Mouse (Mus musculus) lung, embryonic 14.5 days (tissue): ENCODE data around the gene Mthfsd. TPM values are rescaled to one million over a fixed set of nuclear protein-coding genes. Genes with fewer than 3 reads are reported as not detected.
A peak's percentile ranks its signal among the peaks of the same experiment; 100 is the strongest.

Source experiments
- ATAC-seq: fragments of 200-750 bp; cut with Nextera tagmentation; 2 replicates; pipeline ENCODE4 v1.8.0; 2017; ENCODE audit warnings: mild to moderate bottlenecking, moderate TSS enrichment, moderate library complexity; ENCODE audit not compliant: insufficient read depth
- DNase-seq: peaks from one replicate; pipeline ENCODE4 v3.0.0-alpha.2; 2015
- H3K27ac ChIP-seq: fragments of 300-500 bp; sonication (generic); 2 replicates; pipeline ENCODE4 v1.5.1; 2014; ENCODE audit warnings: low read depth, mild to moderate bottlenecking, moderate library complexity
- H3K27me3 ChIP-seq: fragments of 300-500 bp; sonication (generic); 2 replicates; pipeline ENCODE4 v1.6.1; 2014; ENCODE audit warnings: low read length, control low read depth; ENCODE audit not compliant: insufficient read depth
- H3K36me3 ChIP-seq: fragments of 300-500 bp; sonication (generic); 2 replicates; pipeline ENCODE4 v1.6.1; 2014; ENCODE audit warnings: control low read depth; ENCODE audit not compliant: insufficient read depth
- H3K4me1 ChIP-seq: fragments of 300-500 bp; sonication (generic); 2 replicates; pipeline ENCODE4 v1.6.1; 2014; ENCODE audit warnings: antibody characterized with exemption, control low read depth; ENCODE audit not compliant: insufficient read depth
- H3K4me2 ChIP-seq: fragments of 300-500 bp; sonication (generic); 2 replicates; pipeline ENCODE4 v1.6.1; 2014; ENCODE audit warnings: mild to moderate bottlenecking
- H3K4me3 ChIP-seq: fragments of 300-500 bp; sonication (generic); 2 replicates; pipeline ENCODE4 v1.5.1; 2014; ENCODE audit warnings: low read depth, low read length
- H3K9ac ChIP-seq: fragments of 300-500 bp; sonication (generic); 2 replicates; pipeline ENCODE4 v1.6.1; 2014
- H3K9me3 ChIP-seq: fragments of 300-500 bp; sonication (generic); 2 replicates; pipeline ENCODE4 v1.6.1; 2016; ENCODE audit warnings: low read depth, low read length, control low read depth
- CTCF ChIP-seq: IDR thresholded peaks from 2 replicates; pipeline ENCODE4 v1.5.1; 2016; ENCODE audit warnings: antibody characterized with exemption, low read depth
- WGBS: fragments of 180-500 bp; shearing (Covaris S2); extraction: QIAGEN DNeasy Blood & Tissue Kit; methylation state at CpG from one replicate; pipeline ENCODE4 v1.1.7; 2014; 5-methylcytosine and 5-hydroxymethylcytosine counted together
- polyA plus RNA-seq: library from polyadenylated mRNA; unstranded; fragments of >200 nt; fragmentation: Nextera tagmentation; extraction: Ambion mirVana; gene quantifications from 2 replicates; pipeline ENCODE4 v1.2.1, GENCODE M21; 2014

The Mthfsd gene
- polyA plus RNA-seq, 1 experiment from 2014 or later: 63.1 TPM

DNA sequence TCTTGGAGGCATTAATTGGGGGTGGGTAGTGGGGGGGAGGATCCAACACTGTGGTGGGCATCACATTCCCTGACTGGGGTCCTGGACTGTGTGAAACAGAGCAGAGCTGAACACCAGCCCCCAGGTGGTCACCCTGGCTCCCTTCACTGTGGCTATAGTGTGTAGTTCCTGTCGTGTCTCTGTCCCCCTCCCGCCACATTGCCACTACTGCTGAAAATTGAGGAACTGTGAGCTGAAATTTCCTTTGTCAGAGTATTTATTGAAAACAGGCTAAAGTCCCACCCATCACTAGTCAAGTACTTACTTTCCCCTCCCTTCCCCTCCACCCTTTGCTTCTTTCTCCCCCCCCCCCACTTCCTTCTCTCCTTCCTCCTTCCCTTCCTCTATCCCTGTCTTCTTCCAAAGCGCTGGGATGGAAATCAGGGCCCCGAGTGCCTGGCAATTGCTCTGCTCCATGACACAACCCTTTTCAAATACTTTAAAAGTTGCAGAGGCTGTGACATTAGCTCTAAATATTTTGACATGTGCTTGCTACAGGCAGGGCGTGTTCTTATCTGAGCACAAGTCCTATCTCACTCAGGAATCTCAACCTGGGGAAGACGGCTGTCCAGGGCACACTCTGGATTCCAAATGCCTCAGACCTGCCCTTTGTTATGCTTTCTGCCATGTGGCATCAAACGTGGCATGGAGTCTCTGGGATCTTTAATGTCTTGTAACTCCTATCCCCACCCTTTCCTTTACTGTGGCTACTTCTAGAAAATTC is 3.1 kb upstream of the Mthfsd start:
- WGBS: 21% methylated on average over 7 of the region's 7 CpGs
- H3K27ac ChIP-seq: no peak overlapping the region
- H3K4me2 ChIP-seq: no peak overlapping the region
- no peak overlapping the region for H3K4me3 ChIP-seq
- no peaks in the 10 kb centered on the region for H3K9me3 ChIP-seq
- H3K9ac ChIP-seq: no peak overlapping the region
- H3K36me3 ChIP-seq: peaks cover 2% of the 10 kb centered on the region; the same call in 1 of the 2 replicates
- DNase-seq (no peak), ATAC-seq (no peak)
- H3K4me1 ChIP-seq: peaks cover 5% of the 10 kb centered on the region; the same call in 1 of the 2 replicates
- H3K27me3 ChIP-seq: peaks cover 27% of the 10 kb centered on the region
- TF ChIP-seq CTCF: no peak

GRCm38 (mm10) chr8:121108657-121109056 is 465 bp upstream of the Mthfsd start:
- Histone ChIP-seq H3K27ac (no peak overlapping the region), H3K4me3 (peak overlapping the region; percentile 73), H3K9me3 (no peaks in the 10 kb centered on the region), H3K36me3 (peaks cover 18% of the 10 kb centered on the region), H3K4me2 (peak overlapping the region; percentile 84), H3K4me1 (peaks cover 5% of the 10 kb centered on the region; the same call in 1 of the 2 replicates), H3K9ac (peak overlapping the region; percentile 76), H3K27me3 (peaks cover 3% of the 10 kb centered on the region; the same call in 1 of the 2 replicates)
- DNase-seq (no peak), ATAC-seq (no peak)
- 10% methylated on average over 5 of the region's 5 CpGs for WGBS
- no peak for TF ChIP-seq CTCF

DNA sequence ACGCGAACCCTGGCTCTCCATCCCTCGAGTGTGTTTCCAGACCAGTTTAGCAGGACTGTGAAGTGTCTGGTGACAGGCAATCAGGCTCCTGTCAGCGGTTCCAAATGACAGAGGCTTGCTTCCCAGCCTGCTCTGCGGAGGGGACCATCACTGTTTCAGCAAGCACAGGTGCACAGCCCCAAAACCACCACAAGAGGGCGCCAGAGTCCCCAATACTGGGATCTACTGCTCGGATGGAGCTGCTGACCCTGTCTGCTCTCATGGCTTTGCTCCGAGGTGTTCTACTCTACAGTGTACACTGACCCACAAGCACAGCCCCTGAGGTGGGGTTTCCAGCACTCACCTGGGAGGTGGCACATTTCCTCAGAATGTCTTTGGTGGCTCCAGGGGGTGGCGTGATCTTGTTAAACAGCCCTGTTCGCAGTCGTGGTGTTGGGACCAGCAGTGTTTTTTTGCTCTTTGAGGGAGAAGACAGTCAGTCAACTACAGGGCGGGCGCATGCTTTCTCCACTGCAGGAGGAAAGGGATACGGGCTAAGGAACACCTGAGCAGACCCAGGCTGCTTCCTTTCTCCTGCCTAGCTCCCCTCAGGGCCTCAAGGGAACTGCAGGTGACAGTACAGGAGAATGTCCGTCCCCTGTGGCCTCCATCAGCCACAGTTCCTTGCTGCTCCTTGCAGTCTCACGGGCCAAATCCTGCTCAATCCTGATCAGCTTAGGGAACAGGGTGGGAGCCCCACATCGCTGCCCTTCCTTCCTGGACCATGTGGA is 4.0 kb downstream of the Mthfsd start:
- Histone ChIP-seq H3K4me1 (peaks cover 5% of the 10 kb centered on the region; the same call in 1 of the 2 replicates), H3K9ac (no peak overlapping the region), H3K36me3 (peaks cover 62% of the 10 kb centered on the region), H3K27me3 (no peaks in the 10 kb centered on the region), H3K4me3 (no peak overlapping the region), H3K27ac (no peak overlapping the region; the same call in 1 of the 2 replicates), H3K4me2 (no peak overlapping the region), H3K9me3 (no peaks in the 10 kb centered on the region)
- ATAC-seq: peak; percentile 37
- TF ChIP-seq CTCF: peak; percentile 97
- WGBS: 41% methylated on average over 17 of the region's 17 CpGs
- DNase-seq: peak; percentile 94

GRCm38 (mm10) chr8:121093496-121093895 is 14.7 kb downstream of the Mthfsd start:
- H3K9me3 ChIP-seq: no peaks in the 10 kb centered on the region
- H3K4me3 ChIP-seq: no peak overlapping the region
- DNase-seq: no peak
- ATAC-seq: no peak
- H3K9ac ChIP-seq: no peak overlapping the region
- WGBS: 65% methylated on average over 6 of the region's 6 CpGs
- no peak overlapping the region for H3K27ac ChIP-seq
- H3K4me2 ChIP-seq: no peak overlapping the region
- peaks cover 8% of the 10 kb centered on the region for H3K4me1 ChIP-seq
- peaks cover 31% of the 10 kb centered on the region for H3K36me3 ChIP-seq
- H3K27me3 ChIP-seq: peaks cover 40% of the 10 kb centered on the region
- TF ChIP-seq CTCF: no peak

DNA sequence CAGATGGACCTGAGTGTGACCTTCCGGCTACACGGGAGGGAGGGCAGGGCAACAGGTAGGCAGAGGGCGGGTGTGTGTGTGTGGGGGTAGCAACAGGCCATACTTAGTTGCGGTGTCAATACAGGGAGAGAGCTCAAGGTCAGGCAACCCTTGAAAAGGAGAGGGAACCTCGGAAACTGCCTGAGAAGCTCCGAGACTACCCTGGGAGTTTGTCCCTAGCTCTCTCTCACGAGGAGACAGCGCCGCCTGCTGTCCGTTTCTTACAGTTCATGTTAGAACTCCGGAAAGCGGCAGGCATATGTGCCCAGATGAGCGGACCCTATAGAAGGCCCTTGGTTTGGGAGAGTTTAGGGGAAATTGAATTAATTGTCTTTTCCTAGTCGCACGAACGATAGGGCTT is 15.6 kb downstream of the Mthfsd start:
- H3K36me3 ChIP-seq: peaks cover 25% of the 10 kb centered on the region
- H3K27me3 ChIP-seq: peaks cover 40% of the 10 kb centered on the region
- DNase-seq (peak; percentile 98), ATAC-seq (peak; percentile 39)
- peaks cover 8% of the 10 kb centered on the region for H3K4me1 ChIP-seq
- 2% methylated on average over 16 of the region's 16 CpGs for WGBS
- H3K4me3 ChIP-seq: no peak overlapping the region
- H3K4me2 ChIP-seq: peak overlapping the region; percentile 20; the same call in 1 of the 2 replicates
- H3K9me3 ChIP-seq: no peaks in the 10 kb centered on the region
- peak; percentile 96 for TF ChIP-seq CTCF
- peak overlapping the region; percentile 42; the same call in 1 of the 2 replicates for H3K27ac ChIP-seq
- peak overlapping the region; percentile 17; the same call in 1 of the 2 replicates for H3K9ac ChIP-seq

GRCm38 (mm10) chr8:121092141-121092540 is 16.1 kb downstream of the Mthfsd start:
- ATAC-seq (peak; percentile 37; the same call in 1 of the 2 replicates), DNase-seq (peak; percentile 71)
- peak overlapping the region; percentile 84 for H3K4me2 ChIP-seq
- peaks cover 25% of the 10 kb centered on the region for H3K36me3 ChIP-seq
- H3K9me3 ChIP-seq: no peaks in the 10 kb centered on the region
- WGBS: 21% methylated on average over 6 of the region's 6 CpGs
- no peak overlapping the region for H3K4me3 ChIP-seq
- TF ChIP-seq CTCF: no peak
- peaks cover 8% of the 10 kb centered on the region for H3K4me1 ChIP-seq
- H3K27me3 ChIP-seq: peaks cover 40% of the 10 kb centered on the region
- no peak overlapping the region for H3K9ac ChIP-seq
- peak overlapping the region; percentile 42; the same call in 1 of the 2 replicates for H3K27ac ChIP-seq
